Mouse (Mus musculus): ENCODE data around the gene Ltk. TPM values are rescaled to one million over a fixed set of nuclear protein-coding genes. Genes with fewer than 3 reads are reported as not detected.

The Ltk gene
- total and polyA plus RNA-seq, 2 experiments from 2014 or later = 2.7 to 9.9 TPM

- H3K27me3 ChIP-seq (ENCODE audit: insufficient read depth, low read length) = no peaks in the 10 kb centered on the region
- H3K9me3 ChIP-seq (ENCODE audit: low read length) = no peaks in the 10 kb centered on the region
- ATAC-seq (ENCODE audit: low FRiP score) (no peak), DNase-seq (ENCODE audit: low spot score) (no peak)
- no peak overlapping the region for H3K27ac ChIP-seq (ENCODE audit: low read depth, low read length)
- no peak overlapping the region for H3K4me2 ChIP-seq (ENCODE audit: low read depth, low read length, poor library complexity, severe bottlenecking)
- H3K4me1 ChIP-seq (ENCODE audit: insufficient read depth, low read length) = no peaks in the 10 kb centered on the region
- TF ChIP-seq CTCF (IDR thresholded peaks at IDR 0.05) = no peak; the same call in 1 of the 2 replicates
- peaks cover 54% of the 10 kb centered on the region for H3K36me3 ChIP-seq (ENCODE audit: insufficient read depth, low read length)
- H3K9ac ChIP-seq (replicated peaks; ENCODE audit: low read length, poor library complexity, severe bottlenecking) = no peak overlapping the region
- H3K4me3 ChIP-seq (ENCODE audit: low read depth, low read length) = no peak overlapping the region
- 92% methylated on average over 6 of the region's 6 CpGs for WGBS
Measured at GRCm38 (mm10) chr2:119767246-119767645, 7.0 kb upstream of the Ltk start.

GRCm38 (mm10) chr2:119763924-119764323 is 3.7 kb upstream of the Ltk start:
- H3K27me3 ChIP-seq (ENCODE audit: insufficient read depth, low read length) = peaks cover 13% of the 10 kb centered on the region
- no peak overlapping the region for H3K27ac ChIP-seq (ENCODE audit: low read depth, low read length)
- H3K9ac ChIP-seq (replicated peaks; ENCODE audit: low read length, poor library complexity, severe bottlenecking) = no peak overlapping the region
- H3K4me3 ChIP-seq (ENCODE audit: low read depth, low read length) = no peak overlapping the region
- 75% methylated on average over 4 of the region's 4 CpGs for WGBS
- no peaks in the 10 kb centered on the region for H3K9me3 ChIP-seq (ENCODE audit: low read length)
- H3K36me3 ChIP-seq (ENCODE audit: insufficient read depth, low read length) = peaks cover 23% of the 10 kb centered on the region
- no peak for ATAC-seq (ENCODE audit: low FRiP score)
- H3K4me1 ChIP-seq (ENCODE audit: insufficient read depth, low read length) = no peaks in the 10 kb centered on the region
- DNase-seq (ENCODE audit: low spot score) = no peak
- no peak for TF ChIP-seq CTCF (IDR thresholded peaks at IDR 0.05)
- H3K4me2 ChIP-seq (ENCODE audit: low read depth, low read length, poor library complexity, severe bottlenecking) = no peak overlapping the region

GRCm38 (mm10) chr2:119762276-119762675 is 2.0 kb upstream of the Ltk start:
- no peak overlapping the region for H3K9ac ChIP-seq (replicated peaks; ENCODE audit: low read length, poor library complexity, severe bottlenecking)
- H3K27me3 ChIP-seq (ENCODE audit: insufficient read depth, low read length) = peaks cover 22% of the 10 kb centered on the region
- no peak for TF ChIP-seq CTCF (IDR thresholded peaks at IDR 0.05)
- 80% methylated on average over 1 of the region's 1 CpGs for WGBS
- ATAC-seq (ENCODE audit: low FRiP score) (no peak), DNase-seq (ENCODE audit: low spot score) (no peak)
- no peak overlapping the region for H3K27ac ChIP-seq (ENCODE audit: low read depth, low read length)
- no peak overlapping the region for H3K4me3 ChIP-seq (ENCODE audit: low read depth, low read length)
- H3K9me3 ChIP-seq (ENCODE audit: low read length) = no peaks in the 10 kb centered on the region
- H3K36me3 ChIP-seq (ENCODE audit: insufficient read depth, low read length) = peaks cover 11% of the 10 kb centered on the region; the same call in 1 of the 2 replicates
- 0 out of 2 replicates have a peak, but pooled peaks cover 6% of the 10 kb centered on the region for H3K4me1 ChIP-seq (ENCODE audit: insufficient read depth, low read length)
- H3K4me2 ChIP-seq (ENCODE audit: low read depth, low read length, poor library complexity, severe bottlenecking) = no peak overlapping the region

- H3K4me2 ChIP-seq (ENCODE audit: low read depth, low read length, poor library complexity, severe bottlenecking) = peak overlapping the region; percentile 87
- peak overlapping the region; percentile 72 for H3K4me3 ChIP-seq (ENCODE audit: low read depth, low read length)
- H3K9ac ChIP-seq (replicated peaks; ENCODE audit: low read length, poor library complexity, severe bottlenecking) = 0 out of 2 replicates have a peak overlapping the region, but pooled peaks have one; percentile 50
- peaks cover 7% of the 10 kb centered on the region; the same call in 1 of the 2 replicates for H3K36me3 ChIP-seq (ENCODE audit: insufficient read depth, low read length)
- H3K9me3 ChIP-seq (ENCODE audit: low read length) = no peaks in the 10 kb centered on the region
- H3K4me1 ChIP-seq (ENCODE audit: insufficient read depth, low read length) = 0 out of 2 replicates have a peak, but pooled peaks cover 6% of the 10 kb centered on the region
- ATAC-seq (ENCODE audit: low FRiP score) (no peak), DNase-seq (ENCODE audit: low spot score) (no peak)
- WGBS = 7% methylated on average over 44 of the region's 44 CpGs
- no peak overlapping the region for H3K27ac ChIP-seq (ENCODE audit: low read depth, low read length)
- H3K27me3 ChIP-seq (ENCODE audit: insufficient read depth, low read length) = peaks cover 29% of the 10 kb centered on the region
- TF ChIP-seq CTCF (IDR thresholded peaks at IDR 0.05) = no peak
Measured at GRCm38 (mm10) chr2:119758844-119759835, 1.1 kb downstream of the Ltk start.

GRCm38 (mm10) chr2:119758101-119758843 is 2.0 kb downstream of the Ltk start:
- 1% methylated on average over 49 of the region's 77 CpGs for WGBS
- DNase-seq (ENCODE audit: low spot score) = no peak

More at GRCm38 (mm10) chr2:119758101-119758843, 2.0 kb downstream of the Ltk start:
- Histone ChIP-seq H3K4me3 (ENCODE audit: low read depth, low read length) (peak overlapping the region; percentile 72), H3K36me3 (ENCODE audit: insufficient read depth, low read length) (no peaks in the 10 kb centered on the region), H3K4me1 (ENCODE audit: insufficient read depth, low read length) (0 out of 2 replicates have a peak, but pooled peaks cover 6% of the 10 kb centered on the region), H3K9ac (replicated peaks; ENCODE audit: low read length, poor library complexity, severe bottlenecking) (peak overlapping the region; percentile 50), H3K9me3 (ENCODE audit: low read length) (no peaks in the 10 kb centered on the region), H3K27me3 (ENCODE audit: insufficient read depth, low read length) (peaks cover 33% of the 10 kb centered on the region), H3K4me2 (ENCODE audit: low read depth, low read length, poor library complexity, severe bottlenecking) (peak overlapping the region; percentile 87), H3K27ac (ENCODE audit: low read depth, low read length) (no peak overlapping the region)
- TF ChIP-seq CTCF (IDR thresholded peaks at IDR 0.05) = no peak
- peak; percentile 60; the same call in 1 of the 2 replicates for ATAC-seq (ENCODE audit: low FRiP score)

Measured in midbrain, postnatal 0 days (tissue).